Mouse (Mus musculus) lung, embryonic 14.5 days (tissue): Measurements from ENCODE around the gene Arhgdia. TPM values are rescaled to one million over a fixed set of nuclear protein-coding genes. Genes with fewer than 3 reads are reported as not detected.

Source experiments
- ATAC-seq: fragments of 200-750 bp; cut with Nextera tagmentation; 2 replicates; pipeline ENCODE4 v1.8.0; 2017; ENCODE audit warnings: mild to moderate bottlenecking, moderate TSS enrichment, moderate library complexity; ENCODE audit not compliant: insufficient read depth
- DNase-seq: peaks from one replicate; pipeline ENCODE4 v3.0.0-alpha.2; 2015
- H3K27ac ChIP-seq: fragments of 300-500 bp; sonication (generic); 2 replicates; pipeline ENCODE4 v1.5.1; 2014; ENCODE audit warnings: low read depth, mild to moderate bottlenecking, moderate library complexity
- H3K27me3 ChIP-seq: fragments of 300-500 bp; sonication (generic); 2 replicates; pipeline ENCODE4 v1.6.1; 2014; ENCODE audit warnings: low read length, control low read depth; ENCODE audit not compliant: insufficient read depth
- H3K36me3 ChIP-seq: fragments of 300-500 bp; sonication (generic); 2 replicates; pipeline ENCODE4 v1.6.1; 2014; ENCODE audit warnings: control low read depth; ENCODE audit not compliant: insufficient read depth
- H3K4me1 ChIP-seq: fragments of 300-500 bp; sonication (generic); 2 replicates; pipeline ENCODE4 v1.6.1; 2014; ENCODE audit warnings: antibody characterized with exemption, control low read depth; ENCODE audit not compliant: insufficient read depth
- H3K4me2 ChIP-seq: fragments of 300-500 bp; sonication (generic); 2 replicates; pipeline ENCODE4 v1.6.1; 2014; ENCODE audit warnings: mild to moderate bottlenecking
- H3K4me3 ChIP-seq: fragments of 300-500 bp; sonication (generic); 2 replicates; pipeline ENCODE4 v1.5.1; 2014; ENCODE audit warnings: low read depth, low read length
- H3K9ac ChIP-seq: fragments of 300-500 bp; sonication (generic); 2 replicates; pipeline ENCODE4 v1.6.1; 2014
- H3K9me3 ChIP-seq: fragments of 300-500 bp; sonication (generic); 2 replicates; pipeline ENCODE4 v1.6.1; 2016; ENCODE audit warnings: low read depth, low read length, control low read depth
- CTCF ChIP-seq: IDR thresholded peaks from 2 replicates; pipeline ENCODE4 v1.5.1; 2016; ENCODE audit warnings: antibody characterized with exemption, low read depth
- WGBS: fragments of 180-500 bp; shearing (Covaris S2); extraction: QIAGEN DNeasy Blood & Tissue Kit; methylation state at CpG from one replicate; pipeline ENCODE4 v1.1.7; 2014; 5-methylcytosine and 5-hydroxymethylcytosine counted together
- polyA plus RNA-seq: library from polyadenylated mRNA; unstranded; fragments of >200 nt; fragmentation: Nextera tagmentation; extraction: Ambion mirVana; gene quantifications from 2 replicates; pipeline ENCODE4 v1.2.1, GENCODE M21; 2014

Gene Arhgdia
- polyA plus RNA-seq, 1 experiment from 2014 or later: 734 TPM

GRCm38 (mm10) chr11:120582268-120582981 lies 1.0 kb upstream of the Arhgdia start:
- TF ChIP-seq CTCF: peak; percentile 54
- H3K9ac ChIP-seq: peak overlapping the region; percentile 93
- H3K4me2 ChIP-seq: peak overlapping the region; percentile 95
- H3K4me1 ChIP-seq: peaks cover 11% of the 10 kb centered on the region
- H3K27ac ChIP-seq: peak overlapping the region; percentile 96
- WGBS: 69% methylated on average over 8 of the region's 8 CpGs
- peak; percentile 65 for DNase-seq
- peaks cover 72% of the 10 kb centered on the region for H3K36me3 ChIP-seq
- no peak for ATAC-seq
- no peaks in the 10 kb centered on the region for H3K9me3 ChIP-seq
- H3K4me3 ChIP-seq: peak overlapping the region; percentile 94
- no peaks in the 10 kb centered on the region for H3K27me3 ChIP-seq

DNA sequence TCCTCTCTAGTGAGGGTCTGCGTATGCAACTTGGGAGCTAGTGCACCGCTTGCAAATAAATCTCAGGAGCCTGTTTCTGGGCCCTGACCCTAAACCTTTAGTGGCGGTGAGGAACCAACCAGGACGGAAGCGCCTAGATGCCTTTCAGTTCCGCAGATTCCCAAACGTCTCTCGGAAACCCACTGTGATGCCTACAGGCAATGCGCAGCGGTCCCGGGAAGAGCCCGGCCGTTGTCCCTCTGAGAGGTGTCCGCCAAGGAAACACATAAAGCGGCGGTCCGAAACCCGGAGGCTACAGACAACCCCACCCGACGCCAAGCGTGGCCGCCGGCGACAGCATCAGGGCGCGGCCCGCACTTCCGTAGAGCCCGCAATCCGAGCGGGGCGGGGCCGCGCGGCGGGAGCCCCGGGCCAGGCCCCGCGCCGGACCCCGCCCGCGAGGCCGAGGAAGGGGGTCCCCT lies 523 bp downstream of the Arhgdia start:
- peak; percentile 66 for DNase-seq
- peak overlapping the region; percentile 94 for H3K4me3 ChIP-seq
- peak; percentile 40 for ATAC-seq
- TF ChIP-seq CTCF: no peak
- peak overlapping the region; percentile 95 for H3K4me2 ChIP-seq
- whole genome bisulfite sequencing: under 1% methylated on average over 43 of the region's 44 CpGs
- H3K27ac ChIP-seq: peak overlapping the region; percentile 96
- peaks cover 65% of the 10 kb centered on the region for H3K36me3 ChIP-seq
- H3K9me3 ChIP-seq: no peaks in the 10 kb centered on the region
- peaks cover 11% of the 10 kb centered on the region for H3K4me1 ChIP-seq
- H3K9ac ChIP-seq: peak overlapping the region; percentile 93
- no peaks in the 10 kb centered on the region for H3K27me3 ChIP-seq

GRCm38 (mm10) chr11:120580190-120580589 lies 1.2 kb downstream of the Arhgdia start:
- peaks cover 11% of the 10 kb centered on the region for H3K4me1 ChIP-seq
- no peak for ATAC-seq
- H3K4me3 ChIP-seq: peak overlapping the region; percentile 94
- peak overlapping the region; percentile 96; the same call in 1 of the 2 replicates for H3K27ac ChIP-seq
- TF ChIP-seq CTCF: no peak
- H3K27me3 ChIP-seq: no peaks in the 10 kb centered on the region
- peak overlapping the region; percentile 93 for H3K9ac ChIP-seq
- WGBS: 52% methylated on average over 7 of the region's 7 CpGs
- H3K4me2 ChIP-seq: peak overlapping the region; percentile 95
- no peaks in the 10 kb centered on the region for H3K9me3 ChIP-seq
- DNase-seq: no peak
- H3K36me3 ChIP-seq: peaks cover 58% of the 10 kb centered on the region

DNA sequence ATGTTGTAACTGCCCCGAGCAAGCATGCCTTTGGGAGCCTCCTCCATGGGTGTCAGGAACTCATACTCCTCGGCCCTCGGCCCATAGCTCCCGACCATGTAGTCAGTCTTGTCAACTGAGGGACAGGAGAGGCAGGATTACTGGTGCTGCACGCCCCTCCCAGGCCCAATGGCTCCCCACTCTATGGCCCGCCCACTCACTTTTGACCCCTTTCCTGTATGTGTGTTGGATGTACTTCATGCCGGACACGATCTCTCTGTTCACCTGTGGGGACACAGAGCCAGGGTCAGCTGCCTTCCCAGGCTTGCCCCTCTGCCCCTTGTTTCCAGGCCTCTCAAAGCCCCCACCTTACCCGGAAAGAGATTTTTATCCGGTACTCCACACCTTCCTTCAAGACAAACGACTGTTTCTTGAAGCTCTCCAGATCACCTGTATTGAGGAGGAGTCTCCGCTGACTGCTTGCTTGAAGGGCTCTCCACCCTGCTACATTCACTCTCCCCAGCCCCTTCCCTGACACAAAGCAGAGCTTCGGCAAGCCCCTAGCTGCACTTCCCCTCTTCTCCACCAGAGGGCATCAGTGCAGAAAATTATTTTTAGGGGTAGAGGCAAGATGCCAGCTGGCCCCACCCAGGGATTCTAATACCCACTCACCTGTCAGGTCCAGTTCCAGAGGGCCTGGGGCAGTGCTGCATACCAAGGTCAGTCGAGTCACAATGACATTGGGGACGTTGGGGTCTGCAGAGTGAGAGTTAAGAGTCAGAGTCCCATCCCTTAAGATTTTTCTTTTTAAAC lies 1.9 kb downstream of the Arhgdia start:
- no peak for ATAC-seq
- Histone ChIP-seq H3K36me3 (peaks cover 56% of the 10 kb centered on the region), H3K9me3 (no peaks in the 10 kb centered on the region), H3K9ac (peak overlapping the region; percentile 93), H3K27me3 (no peaks in the 10 kb centered on the region), H3K27ac (0 out of 2 replicates have a peak overlapping the region, but pooled peaks have one; percentile 96), H3K4me2 (peak overlapping the region; percentile 95), H3K4me1 (peaks cover 11% of the 10 kb centered on the region), H3K4me3 (peak overlapping the region; percentile 94)
- TF ChIP-seq CTCF: peak; percentile 94
- 50% methylated on average over 15 of the region's 15 CpGs for WGBS
- DNase-seq: peak; percentile 93

DNA sequence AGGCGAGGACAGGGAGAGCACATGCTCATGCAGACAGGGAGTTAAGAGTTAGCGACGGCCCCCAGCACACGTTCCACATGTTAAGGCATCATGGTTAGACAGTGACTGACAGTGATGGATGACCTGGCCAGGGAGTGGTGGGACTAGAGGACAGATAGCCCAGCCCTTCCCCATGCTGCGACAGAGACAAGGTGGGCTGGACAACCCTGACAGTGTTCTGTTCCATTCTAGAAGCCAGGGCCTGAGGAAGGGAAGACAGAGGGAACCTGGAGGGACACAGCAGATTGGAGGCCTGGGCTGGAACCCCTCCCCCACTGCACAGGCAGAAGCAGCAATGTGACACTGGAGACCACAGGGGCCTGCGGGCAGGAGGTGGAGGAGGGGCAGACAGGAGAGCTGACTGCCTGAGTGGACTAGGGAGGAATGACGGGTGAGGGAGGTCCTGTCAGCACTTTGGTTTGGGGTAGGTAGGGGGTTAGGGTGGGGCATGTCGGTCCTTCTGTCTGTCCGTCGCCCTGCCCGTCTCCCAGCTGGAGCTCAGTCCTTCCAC lies 2.7 kb downstream of the Arhgdia start:
- H3K4me3 ChIP-seq: 0 out of 2 replicates have a peak overlapping the region, but pooled peaks have one; percentile 94
- 0 out of 2 replicates have a peak overlapping the region, but pooled peaks have one; percentile 23 for H3K9ac ChIP-seq
- DNase-seq: no peak
- H3K4me1 ChIP-seq: peaks cover 13% of the 10 kb centered on the region
- no peak overlapping the region for H3K4me2 ChIP-seq
- WGBS: 68% methylated on average over 11 of the region's 11 CpGs
- no peak for TF ChIP-seq CTCF
- peaks cover 49% of the 10 kb centered on the region for H3K36me3 ChIP-seq
- no peak for ATAC-seq
- no peak overlapping the region for H3K27ac ChIP-seq
- H3K27me3 ChIP-seq: no peaks in the 10 kb centered on the region
- H3K9me3 ChIP-seq: no peaks in the 10 kb centered on the region

DNA sequence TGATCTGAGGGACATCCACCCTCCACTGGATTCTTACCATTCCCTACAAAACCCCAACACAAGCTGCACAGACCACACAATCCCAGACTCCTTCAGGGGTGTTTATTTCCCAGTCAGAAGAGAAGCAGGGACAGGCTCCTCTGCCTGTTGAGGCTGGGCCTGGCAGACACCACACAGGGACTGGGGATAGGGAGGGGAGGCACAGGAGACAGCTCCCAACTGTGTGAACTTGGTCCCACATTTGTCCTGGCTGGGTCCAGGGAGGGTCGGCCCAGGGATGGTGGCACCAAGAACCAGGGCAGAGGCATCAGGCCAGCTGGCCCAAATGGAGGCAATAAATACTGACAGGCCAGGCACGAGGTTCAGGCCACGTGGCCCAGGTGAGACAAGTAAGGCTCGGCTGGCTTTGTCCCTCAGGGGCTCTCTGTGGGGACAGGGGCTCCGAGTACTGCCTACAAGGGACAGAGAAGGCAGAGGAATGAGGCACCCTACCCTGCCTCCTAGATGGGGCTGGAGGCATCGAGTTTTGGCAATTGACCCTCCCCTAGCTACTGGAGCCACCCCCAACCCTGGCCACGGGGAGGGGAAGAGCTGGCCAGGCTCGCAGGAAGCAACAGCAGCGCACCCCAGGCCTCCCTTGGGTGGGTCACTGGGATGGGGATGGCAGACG lies 3.3 kb downstream of the Arhgdia start:
- ATAC-seq (no peak), DNase-seq (no peak)
- no peaks in the 10 kb centered on the region for H3K27me3 ChIP-seq
- WGBS: 81% methylated on average over 10 of the region's 10 CpGs
- H3K9me3 ChIP-seq: no peaks in the 10 kb centered on the region
- no peak overlapping the region for H3K27ac ChIP-seq
- H3K4me2 ChIP-seq: no peak overlapping the region
- no peak for TF ChIP-seq CTCF
- no peak overlapping the region for H3K4me3 ChIP-seq
- H3K4me1 ChIP-seq: peaks cover 13% of the 10 kb centered on the region
- H3K36me3 ChIP-seq: peaks cover 43% of the 10 kb centered on the region
- 0 out of 2 replicates have a peak overlapping the region, but pooled peaks have one; percentile 23 for H3K9ac ChIP-seq
